Mouse (Mus musculus) CD4-positive, CD25-positive, alpha-beta regulatory T cell, adult 4 months (primary cell): ENCODE results near the gene Sgpl1. TPM values are rescaled to one million over a fixed set of nuclear protein-coding genes. Genes with fewer than 3 reads are reported as not detected.
A peak's percentile ranks its signal among the peaks of the same experiment; 100 is the strongest.
"Not testable (repeated sequence)": the region's sequence is repeated elsewhere in the genome, so short reads cannot be mapped to it uniquely, and the experiment has no call there.

Experiments
- ATAC-seq: one replicate; pipeline ENCODE4 v1.8.0; 2017
- polyA plus RNA-seq, 2 experiments: library from polyadenylated mRNA; unstranded; fragments of 100-300 nt; shearing (Covaris generic); gene quantifications; one replicate each; pipeline ENCODE4 v1.2.1; 2017

Sgpl1 gene
- polyA plus RNA-seq, 2 experiments from 2014 or later: 24.5 to 29.9 TPM

- ATAC-seq: no peak
These were observed 8.1 kb upstream of the Sgpl1 start for GRCm38 (mm10) chr10:61155611-61156010.

- no peak for ATAC-seq
These were observed 4.6 kb upstream of the Sgpl1 start for GRCm38 (mm10) chr10:61152131-61152530.

- no peak for ATAC-seq
These were observed 3.1 kb upstream of the Sgpl1 start for GRCm38 (mm10) chr10:61150616-61151015.

DNA sequence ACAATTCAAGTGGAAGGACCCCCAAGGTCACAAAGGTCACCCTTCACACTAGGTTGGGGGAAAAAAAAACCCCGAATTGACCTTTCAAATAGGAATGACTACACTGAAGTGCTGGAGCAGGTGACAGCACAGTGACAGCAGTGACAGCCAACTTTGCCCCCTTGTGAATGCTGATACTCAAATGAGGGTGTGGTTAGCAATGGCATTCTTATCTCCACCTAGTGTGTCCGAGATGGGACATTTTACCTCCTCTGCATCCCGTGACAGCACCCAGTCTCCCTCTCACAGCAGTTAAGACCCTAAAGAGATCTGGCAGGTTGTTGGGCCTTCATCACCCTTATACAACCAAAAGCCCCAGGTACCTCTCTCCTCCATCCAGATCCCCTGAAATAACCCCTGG is 2.0 kb upstream of the Sgpl1 start:
- no peak for ATAC-seq

GRCm38 (mm10) chr10:61146807-61147156 is 721 bp downstream of the Sgpl1 start:
- peak; percentile 4 for ATAC-seq

- peak; percentile 51 for ATAC-seq
These were observed 1.2 kb downstream of the Sgpl1 start for GRCm38 (mm10) chr10:61146119-61146806.

DNA sequence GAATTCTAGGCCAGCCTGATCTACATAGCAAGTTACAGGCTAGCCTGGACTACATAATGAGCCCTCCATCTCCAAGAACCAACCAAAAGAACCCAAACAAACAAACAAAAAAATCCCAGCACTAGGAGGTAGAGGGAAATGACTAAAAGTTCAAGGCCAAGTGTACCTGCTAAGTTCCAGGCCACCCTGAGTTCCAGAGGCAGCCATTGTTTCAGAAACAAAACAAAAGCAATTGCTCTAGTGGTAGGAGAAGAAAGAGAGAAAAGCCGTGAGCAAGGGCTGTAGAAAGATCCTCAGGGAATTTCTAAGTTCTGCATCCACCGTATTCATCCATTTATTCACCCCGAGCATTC is 1.8 kb downstream of the Sgpl1 start:
- no peak for ATAC-seq

GRCm38 (mm10) chr10:61143343-61143742 is 4.2 kb downstream of the Sgpl1 start:
- ATAC-seq: no peak

DNA sequence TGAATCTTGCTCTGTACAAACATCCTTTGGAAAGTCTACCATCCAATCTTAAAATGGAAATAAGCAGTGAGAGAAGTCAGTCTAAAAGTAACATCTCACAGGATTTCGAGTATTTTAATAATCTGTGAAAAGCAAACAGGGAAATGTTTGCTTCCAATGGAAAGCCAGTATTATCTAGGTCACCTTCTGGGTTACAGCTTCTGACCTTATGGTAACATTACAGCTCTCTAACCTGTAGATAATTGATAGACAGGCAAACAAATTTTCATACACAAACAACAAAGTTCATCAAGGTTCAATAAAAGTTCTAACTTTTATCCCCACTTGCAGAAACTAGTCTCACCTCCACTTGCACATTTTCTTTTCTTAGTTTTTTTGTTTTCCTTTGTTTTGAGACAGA is 9.9 kb downstream of the Sgpl1 start:
- no peak for ATAC-seq

DNA sequence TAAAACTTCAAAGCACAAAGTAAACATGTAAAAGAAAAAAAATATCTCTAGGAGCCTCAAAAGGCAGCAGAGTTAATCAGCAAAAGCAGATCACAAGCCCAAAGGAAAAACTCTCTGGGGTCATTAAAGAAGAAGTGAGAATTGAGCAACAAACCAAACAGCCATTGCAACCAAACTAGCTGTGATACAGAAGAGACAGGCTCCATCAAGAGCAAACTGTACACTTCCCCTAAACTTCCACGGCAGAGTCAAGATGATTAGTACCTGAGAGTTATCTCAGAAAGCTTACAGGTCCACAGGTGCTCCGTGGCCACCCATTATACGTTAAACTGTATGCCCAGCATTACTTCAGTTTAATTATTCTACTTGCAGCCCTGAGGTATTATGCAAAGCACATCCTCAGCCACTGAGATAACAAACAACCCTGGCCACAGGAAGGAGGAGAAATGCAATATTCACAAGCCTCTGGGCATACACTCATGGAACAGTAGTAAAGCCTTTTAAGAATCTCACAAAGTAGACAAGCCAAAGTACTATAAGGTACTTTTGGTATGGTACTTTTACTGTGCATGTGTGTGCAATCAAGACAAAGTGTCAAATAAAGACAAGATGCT is 12.2 kb downstream of the Sgpl1 start:
- no peak for ATAC-seq

GRCm38 (mm10) chr10:61134041-61134440 is 13.5 kb downstream of the Sgpl1 start:
- ATAC-seq: no peak

GRCm38 (mm10) chr10:61130959-61131358 is 16.5 kb downstream of the Sgpl1 start:
- no peak for ATAC-seq

DNA sequence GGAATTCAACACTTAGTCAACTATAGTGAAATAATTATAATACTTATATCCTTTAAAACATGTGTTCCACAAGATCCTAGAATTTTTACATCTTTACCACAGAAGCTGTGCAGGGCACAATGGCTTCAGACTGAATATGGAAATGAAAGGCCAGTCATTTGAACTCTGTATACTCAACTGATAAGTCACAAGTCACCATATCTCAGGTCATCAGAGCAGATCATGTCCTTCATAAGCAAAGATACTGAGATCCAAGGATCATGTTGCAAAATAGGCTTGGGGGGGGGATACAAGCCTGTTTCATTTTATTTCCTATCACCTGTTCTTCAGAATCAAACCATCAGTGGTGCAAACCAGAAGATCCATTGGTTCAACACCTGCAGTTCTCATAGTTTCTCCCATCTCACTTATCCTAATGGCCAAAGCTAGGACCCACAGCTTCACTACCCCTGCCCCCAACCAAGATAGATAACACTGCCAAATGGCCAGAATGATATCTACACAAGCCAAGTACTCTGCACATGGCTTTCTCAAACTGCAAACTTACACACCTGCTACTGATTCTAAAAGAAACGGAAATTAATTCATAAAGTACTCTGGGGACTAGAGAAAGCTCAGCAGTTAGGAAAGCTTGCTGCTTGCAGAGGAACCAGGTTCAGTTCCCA is 18.7 kb downstream of the Sgpl1 start:
- ATAC-seq: no peak

- ATAC-seq: no peak
These were observed 23.0 kb downstream of the Sgpl1 start for GRCm38 (mm10) chr10:61124462-61124861.

DNA sequence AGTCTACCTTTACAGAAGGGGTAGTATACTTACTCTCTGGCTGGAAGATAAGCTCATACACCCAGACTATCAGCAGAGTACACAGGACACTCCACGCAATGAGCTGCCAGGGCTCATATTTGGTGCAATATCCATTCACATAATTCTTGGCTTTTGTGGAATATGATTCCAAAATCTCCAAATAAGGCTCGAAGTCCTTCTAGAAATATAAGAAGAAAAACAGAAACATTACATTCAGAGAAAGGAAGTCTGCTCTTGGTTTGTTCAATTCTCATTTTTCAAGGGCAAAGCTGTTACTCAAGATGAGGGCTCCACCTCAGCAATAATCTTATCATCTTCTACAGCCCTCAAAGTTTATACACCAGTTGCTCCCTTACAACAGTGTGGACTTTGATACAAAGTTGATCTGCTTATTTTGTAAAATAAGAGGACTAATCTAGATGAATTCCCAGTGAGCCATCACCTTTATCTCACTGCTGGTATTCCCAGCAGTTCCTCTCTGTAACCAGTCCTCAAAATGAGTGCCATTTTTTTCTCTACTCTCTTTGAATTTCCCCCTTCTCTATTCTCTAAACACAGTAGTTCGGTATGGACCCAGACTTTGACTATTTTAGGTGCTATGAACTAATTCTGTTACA is 24.1 kb downstream of the Sgpl1 start:
- no peak for ATAC-seq

DNA sequence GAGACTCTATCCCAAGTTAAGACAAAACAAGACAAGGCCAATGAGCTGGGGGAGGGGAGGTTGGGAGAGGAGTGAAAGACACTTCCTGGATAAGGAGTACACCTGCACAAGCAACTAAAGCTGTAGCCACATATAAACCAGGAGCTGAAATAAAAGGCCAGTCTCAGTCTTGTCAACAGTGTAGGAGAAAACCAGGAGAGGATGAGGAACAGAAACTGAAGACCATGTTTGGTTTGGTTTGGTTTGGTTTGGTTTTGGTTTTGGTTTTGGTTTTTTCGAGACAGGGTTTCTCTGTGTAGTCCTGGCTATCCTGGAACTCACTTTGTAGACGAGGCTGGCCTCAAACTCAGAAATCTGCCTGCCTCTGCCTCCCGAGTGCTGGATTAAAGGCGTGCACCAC is 25.8 kb downstream of the Sgpl1 start:
- not testable (repeated sequence) for ATAC-seq

DNA sequence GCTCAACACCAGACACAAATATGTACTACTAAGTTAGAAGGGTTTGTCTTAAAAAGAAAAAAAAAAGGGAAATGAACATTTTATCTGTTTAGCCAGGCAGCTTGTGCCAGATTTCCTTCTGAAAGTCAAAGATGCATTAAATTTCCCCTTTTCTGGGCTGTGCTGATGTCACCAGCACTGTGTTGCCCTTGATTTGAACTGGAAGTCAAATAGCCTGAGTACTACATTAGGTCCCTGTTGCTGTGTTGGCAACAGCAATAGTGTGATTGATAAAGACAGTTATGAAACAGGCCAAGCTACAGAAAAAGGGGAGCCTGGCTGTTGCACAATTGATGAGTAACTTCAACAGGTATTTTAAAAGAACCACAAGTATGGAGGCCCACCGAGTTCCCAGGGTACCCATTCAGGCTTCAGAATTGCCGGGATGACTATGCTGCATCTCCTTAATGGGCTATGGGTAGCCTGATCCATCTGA is 33.2 kb downstream of the Sgpl1 start:
- ATAC-seq: no peak

DNA sequence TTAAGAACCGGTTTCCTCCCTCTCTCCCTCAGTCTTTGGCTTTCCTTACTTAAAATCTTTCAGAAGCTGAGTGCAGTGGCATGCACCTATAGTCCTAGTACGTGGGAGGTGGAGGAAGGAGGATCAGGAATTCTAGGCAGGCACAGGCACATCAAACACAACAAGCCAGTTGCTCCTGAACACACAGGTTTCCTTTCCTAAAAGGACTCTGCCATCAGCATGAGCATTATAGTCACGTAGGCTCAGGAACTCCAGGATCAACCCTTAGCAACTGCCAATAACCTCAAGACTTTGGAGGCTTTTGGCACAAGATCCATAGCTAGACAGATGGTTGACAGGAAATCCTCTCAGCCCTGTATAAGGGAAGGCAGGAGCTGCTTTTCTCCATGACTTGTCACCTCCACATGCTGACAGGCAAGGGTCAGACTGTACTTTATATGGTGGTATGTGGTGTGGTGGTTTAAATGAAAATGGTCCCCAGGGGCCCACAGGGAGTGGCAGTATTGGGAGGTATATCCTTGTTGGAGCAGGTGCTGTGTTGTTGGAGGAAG is 43.9 kb downstream of the Sgpl1 start:
- no peak for ATAC-seq

- ATAC-seq: no peak
These were observed 55.6 kb downstream of the Sgpl1 start for GRCm38 (mm10) chr10:61091866-61092265.

DNA sequence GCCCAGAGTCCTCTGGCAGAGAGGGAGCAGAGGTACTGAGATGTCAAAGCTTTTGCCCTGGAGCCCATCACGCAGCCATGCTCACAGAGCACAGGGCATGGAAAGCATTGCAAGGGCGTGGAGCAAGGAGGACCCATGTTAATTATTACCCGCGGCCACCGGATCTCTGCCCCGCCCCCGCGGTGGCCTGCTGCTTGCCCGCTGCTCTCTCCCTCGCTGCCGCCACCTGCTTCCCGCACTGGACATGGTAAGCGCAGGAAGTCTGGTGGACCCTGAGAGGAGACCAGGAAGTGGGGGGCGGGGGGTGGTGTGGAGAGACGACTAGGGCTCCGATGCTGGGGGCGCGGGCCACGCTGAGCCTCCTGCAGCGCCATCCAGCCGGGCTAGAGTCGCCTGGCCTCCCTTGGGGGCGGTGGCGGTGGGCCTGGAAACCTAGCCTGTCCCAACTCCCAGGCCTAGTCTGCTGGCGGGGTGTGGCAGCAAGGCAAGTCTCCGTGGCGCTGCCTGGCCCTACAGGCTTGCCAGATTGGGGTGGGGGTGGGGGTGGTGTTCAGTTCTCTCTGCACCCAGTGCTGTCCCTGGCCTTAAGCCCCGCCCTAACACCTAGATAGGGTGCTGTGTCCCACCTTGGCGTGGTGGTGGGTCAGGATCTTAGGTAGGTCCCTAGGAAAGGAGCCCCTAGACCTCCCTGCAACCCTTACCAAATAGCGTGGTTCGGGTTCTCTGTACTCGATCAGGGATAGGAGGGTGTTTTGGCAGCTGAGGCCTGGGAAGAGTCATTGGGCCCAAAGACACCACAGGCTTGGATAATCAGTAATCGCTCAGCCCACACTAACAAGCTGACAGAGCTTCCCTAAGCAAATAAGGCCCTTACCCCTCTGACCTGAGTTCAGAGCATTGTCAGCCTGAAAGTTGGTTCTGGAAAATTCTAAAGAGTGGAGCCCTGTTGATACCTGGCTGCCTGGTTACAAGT is 58.0 kb downstream of the Sgpl1 start, which contains the start of gene Pcbd1:
Gene Pcbd1, plus strand, starts transcription at position 162 of the 973 bp plus-strand sequence.
- no peak for ATAC-seq

- no peak for ATAC-seq
These were observed 59.0 kb downstream of the Sgpl1 start for GRCm38 (mm10) chr10:61088468-61088867.

GRCm38 (mm10) chr10:61086502-61086901 is 61.0 kb downstream of the Sgpl1 start:
- ATAC-seq: no peak
